11 mouse cellular contexts compared by ENCODE assay signal in the genomic region with DNA sequence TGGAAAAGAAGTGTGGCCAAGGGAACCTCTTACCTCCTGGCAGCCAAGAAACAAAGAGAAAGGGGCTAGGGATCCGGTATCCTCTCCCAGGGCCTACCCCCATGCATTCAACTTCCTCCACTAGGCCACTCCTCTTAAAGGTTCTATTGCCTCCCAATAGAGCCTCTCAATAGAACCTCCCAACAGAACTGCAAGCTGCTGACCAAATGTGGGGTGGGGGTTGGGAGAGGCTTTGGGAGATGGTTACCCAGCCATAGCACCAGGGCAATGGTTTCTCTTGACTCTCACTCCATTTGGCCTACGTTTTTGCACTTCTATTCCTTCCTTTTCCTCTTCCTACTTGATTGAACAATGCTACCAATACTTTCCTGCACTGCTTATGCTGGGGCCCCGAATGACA.
A peak's percentile ranks its signal among the peaks of the same experiment; 100 is the strongest.
DNase-seq lines count a peak whose midpoint lies in the region; ATAC-seq and TF ChIP-seq lines count a peak whose summit lies in the region.
"Had no signal": no experiment of that assay in that cellular context is flagged by ENCODE, and none has a peak within 500 bp of the region (broad histone marks: within the 10 kb centered on the region; RNA-seq: fewer than 3 reads in every experiment).

No protein-coding gene starts in this region.

- no peak overlapping the region for H3K4me3 ChIP-seq in forebrain, embryonic 13.5 days
- H3K4me3 ChIP-seq in forebrain, embryonic 12.5 days (replicated peaks): no peak overlapping the region
- H3K4me3 ChIP-seq in liver, adult 2 months (ENCODE audit: insufficient read depth, low read depth, low read length): no peak overlapping the region
- H3K4me3 ChIP-seq in liver, embryonic 11.5 days (ENCODE audit: low read depth, low read length): no peak overlapping the region
- H3K4me3 ChIP-seq in forebrain, embryonic 14.5 days (ENCODE audit: low read depth, low read length): no peak overlapping the region
- no peak overlapping the region for H3K4me3 ChIP-seq in neural tube, embryonic 13.5 days

- no peak for ATAC-seq in forebrain, embryonic 13.5 days
- no peak for ATAC-seq in forebrain, embryonic 12.5 days (ENCODE audit: low FRiP score)
- no peak for ATAC-seq in liver, embryonic 11.5 days (replicated peaks; ENCODE audit: low FRiP score)
- ATAC-seq in forebrain, embryonic 14.5 days: no peak
- ATAC-seq in neural tube, embryonic 13.5 days (ENCODE audit: low read depth): peak; percentile 36; the same call in 1 of the 2 replicates
- ATAC-seq: Patski had no signal

- TF ChIP-seq CTCF in liver, adult 2 months (IDR thresholded peaks at IDR 0.05; ENCODE audit: low read depth, low read length): no peak

- H3K79me2 ChIP-seq in liver, adult 2 months (ENCODE audit: control insufficient read depth, insufficient read depth, low read length): peaks cover 17% of the 10 kb centered on the region

- no peak for DNase-seq in liver, adult 2 months (ENCODE audit: extremely low read depth, low read depth, low spot score)
- no peak for DNase-seq in liver, embryonic 11.5 days (ENCODE audit: low spot score)
- DNase-seq in forebrain, embryonic 14.5 days (ENCODE audit: low spot score): no peak
- DNase-seq in spleen, adult 18-20 months: no peak
- no peak for DNase-seq in layer of hippocampus, postnatal 14 days (ENCODE audit: low spot score in 2 of 2)
- DNase-seq: retina, postnatal 1 day had no signal

- no peaks in the 10 kb centered on the region for H3K36me3 ChIP-seq in forebrain, embryonic 13.5 days (ENCODE audit: poor library complexity, severe bottlenecking)
- no peaks in the 10 kb centered on the region for H3K36me3 ChIP-seq in forebrain, embryonic 12.5 days (replicated peaks)
- H3K36me3 ChIP-seq in liver, adult 2 months (ENCODE audit: control insufficient read depth, insufficient read depth, low read length): no peaks in the 10 kb centered on the region
- no peaks in the 10 kb centered on the region for H3K36me3 ChIP-seq in liver, embryonic 11.5 days (ENCODE audit: control insufficient read depth, insufficient read depth, low read length)
- H3K36me3 ChIP-seq in forebrain, embryonic 14.5 days (ENCODE audit: control insufficient read depth, insufficient read depth, low read length): no peaks in the 10 kb centered on the region
- H3K36me3 ChIP-seq in neural tube, embryonic 13.5 days: no peaks in the 10 kb centered on the region

- no peak overlapping the region for H3K27ac ChIP-seq in forebrain, embryonic 13.5 days
- H3K27ac ChIP-seq in forebrain, embryonic 12.5 days: no peak overlapping the region
- peak overlapping the region; percentile 76 for H3K27ac ChIP-seq in liver, adult 2 months (replicated peaks; ENCODE audit: insufficient read depth, low read depth, low read length)
- H3K27ac ChIP-seq in liver, embryonic 11.5 days (ENCODE audit: low read depth, low read length): no peak overlapping the region
- H3K27ac ChIP-seq in forebrain, embryonic 14.5 days (ENCODE audit: low read depth, low read length): 0 out of 2 replicates have a peak overlapping the region, but pooled peaks have one; percentile 30
- H3K27ac ChIP-seq in neural tube, embryonic 13.5 days (replicated peaks): 0 out of 2 replicates have a peak overlapping the region, but pooled peaks have one; percentile 10

- H3K9me3 ChIP-seq in forebrain, embryonic 13.5 days (replicated peaks): no peaks in the 10 kb centered on the region
- H3K9me3 ChIP-seq in forebrain, embryonic 12.5 days: no peaks in the 10 kb centered on the region
- H3K9me3 ChIP-seq in liver, embryonic 11.5 days (ENCODE audit: control insufficient read depth, low read length): no peaks in the 10 kb centered on the region
- H3K9me3 ChIP-seq in forebrain, embryonic 14.5 days (replicated peaks; ENCODE audit: control insufficient read depth, low read length): no peaks in the 10 kb centered on the region
- no peaks in the 10 kb centered on the region for H3K9me3 ChIP-seq in neural tube, embryonic 13.5 days

- WGBS in forebrain, embryonic 13.5 days: 41% methylated on average over 3 of the region's 3 CpGs
- WGBS in forebrain, embryonic 12.5 days: 39% methylated on average over 3 of the region's 3 CpGs
- WGBS in liver, adult 2 months: 31% methylated on average over 3 of the region's 3 CpGs
- 59% methylated on average over 3 of the region's 3 CpGs for WGBS in liver, embryonic 11.5 days
- WGBS in forebrain, embryonic 14.5 days: 60% methylated on average over 3 of the region's 3 CpGs
- WGBS in neural tube, embryonic 13.5 days: 31% methylated on average over 3 of the region's 3 CpGs

- no peak for TF ChIP-seq POLR2A in liver, adult 2 months (IDR thresholded peaks at IDR 0.05; ENCODE audit: extremely low read depth, insufficient read depth, low read length)

- H3K4me2 ChIP-seq in forebrain, embryonic 13.5 days: peak overlapping the region; percentile 14; the same call in 1 of the 2 replicates
- no peak overlapping the region for H3K4me2 ChIP-seq in forebrain, embryonic 12.5 days
- H3K4me2 ChIP-seq in liver, embryonic 11.5 days: no peak overlapping the region
- H3K4me2 ChIP-seq in forebrain, embryonic 14.5 days (ENCODE audit: low read length): no peak overlapping the region
- H3K4me2 ChIP-seq in neural tube, embryonic 13.5 days: peak overlapping the region; percentile 30; the same call in 1 of the 2 replicates

- peaks cover 35% of the 10 kb centered on the region for H3K4me1 ChIP-seq in forebrain, embryonic 13.5 days
- peaks cover 35% of the 10 kb centered on the region for H3K4me1 ChIP-seq in forebrain, embryonic 12.5 days
- peaks cover 12% of the 10 kb centered on the region for H3K4me1 ChIP-seq in liver, adult 2 months (ENCODE audit: control insufficient read depth, insufficient read depth, low read length)
- H3K4me1 ChIP-seq in liver, embryonic 11.5 days (replicated peaks; ENCODE audit: control insufficient read depth, insufficient read depth, low read length): no peaks in the 10 kb centered on the region
- H3K4me1 ChIP-seq in forebrain, embryonic 14.5 days (ENCODE audit: control insufficient read depth, insufficient read depth, low read length): peaks cover 16% of the 10 kb centered on the region
- H3K4me1 ChIP-seq in neural tube, embryonic 13.5 days (replicated peaks): peaks cover 43% of the 10 kb centered on the region

- no peak overlapping the region for H3K9ac ChIP-seq in forebrain, embryonic 13.5 days
- H3K9ac ChIP-seq in forebrain, embryonic 12.5 days: no peak overlapping the region
- peak overlapping the region; percentile 29 for H3K9ac ChIP-seq in liver, adult 2 months (ENCODE audit: low read depth, low read length)
- no peak overlapping the region for H3K9ac ChIP-seq in liver, embryonic 11.5 days (ENCODE audit: low read depth, low read length)
- no peak overlapping the region for H3K9ac ChIP-seq in forebrain, embryonic 14.5 days (ENCODE audit: low read length)
- no peak overlapping the region for H3K9ac ChIP-seq in neural tube, embryonic 13.5 days
- H3K9ac ChIP-seq: lung, embryonic 14.5 days had no signal

- 0 out of 2 replicates have a peak, but pooled peaks cover 6% of the 10 kb centered on the region for H3K27me3 ChIP-seq in forebrain, embryonic 13.5 days
- peaks cover 3% of the 10 kb centered on the region; the same call in 1 of the 2 replicates for H3K27me3 ChIP-seq in forebrain, embryonic 12.5 days
- H3K27me3 ChIP-seq in liver, adult 2 months (ENCODE audit: control insufficient read depth, insufficient read depth, low read length): no peaks in the 10 kb centered on the region
- no peaks in the 10 kb centered on the region for H3K27me3 ChIP-seq in liver, embryonic 11.5 days (replicated peaks; ENCODE audit: control insufficient read depth, insufficient read depth, low read length)
- no peaks in the 10 kb centered on the region for H3K27me3 ChIP-seq in forebrain, embryonic 14.5 days (replicated peaks; ENCODE audit: control insufficient read depth, insufficient read depth, low read length)
- no peaks in the 10 kb centered on the region for H3K27me3 ChIP-seq in neural tube, embryonic 13.5 days
- H3K27me3 ChIP-seq: Patski had no signal

Comparison
In these comparisons a context has a peak if more than half of its experiments do, and no peak if none do; other contexts are left out.
1. H3K27ac ChIP-seq: peak in liver, adult 2 months (single experiment), forebrain, embryonic 14.5 days (single experiment) and neural tube, embryonic 13.5 days (single experiment); none in forebrain, embryonic 13.5 days (single experiment), forebrain, embryonic 12.5 days (single experiment) and liver, embryonic 11.5 days (single experiment).
2. H3K4me2 ChIP-seq: peak in forebrain, embryonic 13.5 days (single experiment) and neural tube, embryonic 13.5 days (single experiment); none in forebrain, embryonic 12.5 days (single experiment), liver, embryonic 11.5 days (single experiment) and forebrain, embryonic 14.5 days (single experiment).